Mouse (Mus musculus) cerebellum, postnatal 4 days (tissue): ENCODE measurements around the gene Hoxb8.

ENCODE experiments used
- DNase-seq, 2 experiments: peaks; one replicate each; pipeline ENCODE4 v3.0.0; 2022; ENCODE audit warnings: low spot score in 2 of 2, mixed read lengths in 1 of 2

Gene Hoxb8

DNA sequence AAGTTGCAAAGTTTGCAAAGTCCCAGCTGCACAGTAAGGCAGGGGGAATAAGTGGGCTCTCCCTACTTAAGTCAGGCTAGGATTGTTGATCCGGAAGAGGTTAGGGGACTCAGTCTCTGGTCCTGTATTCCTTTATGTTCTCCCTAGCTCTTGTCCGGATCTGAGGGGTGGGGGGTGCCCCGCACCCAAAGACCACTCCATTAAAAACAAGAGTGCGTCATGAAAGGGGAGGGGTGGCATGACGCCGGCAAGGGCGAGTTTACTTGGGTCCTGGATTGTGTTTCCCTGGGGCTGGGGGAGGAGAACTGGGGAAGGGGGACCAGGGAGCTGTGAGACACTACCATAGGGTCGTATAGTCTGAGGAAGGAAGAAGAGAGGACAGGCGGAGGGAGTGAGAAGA, 18.1 kb downstream of the Hoxb8 start:
- DNase-seq, result no peak

DNA sequence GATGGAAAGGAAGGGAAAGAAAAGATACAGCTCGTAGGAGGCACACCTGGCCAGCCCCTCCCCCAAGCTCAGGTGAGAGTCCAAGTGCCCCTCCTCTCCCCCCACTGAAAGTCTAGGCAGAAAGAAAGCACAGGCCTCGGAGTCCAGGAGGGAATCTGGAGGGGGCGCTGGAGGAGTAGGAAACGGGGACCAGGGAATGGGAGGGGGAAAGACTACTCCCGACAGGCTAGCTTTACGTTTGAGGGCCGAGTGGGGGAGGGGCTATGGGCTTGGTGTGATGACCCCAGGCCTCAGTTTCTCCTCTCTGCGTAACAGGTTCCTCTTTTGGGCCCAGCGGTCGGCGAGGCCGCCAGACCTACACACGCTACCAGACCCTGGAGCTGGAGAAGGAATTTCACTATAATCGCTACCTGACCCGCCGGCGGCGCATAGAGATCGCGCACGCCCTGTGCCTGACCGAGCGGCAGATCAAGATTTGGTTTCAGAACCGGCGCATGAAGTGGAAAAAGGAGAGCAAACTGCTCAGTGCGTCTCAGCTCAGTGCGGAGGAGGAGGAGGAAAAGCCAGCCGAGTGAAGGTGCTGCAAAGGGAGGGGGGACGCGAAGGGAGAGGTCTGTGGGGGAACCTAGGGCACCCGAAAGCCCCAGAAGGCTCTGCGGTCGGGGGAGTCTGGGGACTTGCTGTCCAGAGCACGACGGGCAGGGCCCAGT, 18.8 kb downstream of the Hoxb8 start:
- no peak for DNase-seq

DNA sequence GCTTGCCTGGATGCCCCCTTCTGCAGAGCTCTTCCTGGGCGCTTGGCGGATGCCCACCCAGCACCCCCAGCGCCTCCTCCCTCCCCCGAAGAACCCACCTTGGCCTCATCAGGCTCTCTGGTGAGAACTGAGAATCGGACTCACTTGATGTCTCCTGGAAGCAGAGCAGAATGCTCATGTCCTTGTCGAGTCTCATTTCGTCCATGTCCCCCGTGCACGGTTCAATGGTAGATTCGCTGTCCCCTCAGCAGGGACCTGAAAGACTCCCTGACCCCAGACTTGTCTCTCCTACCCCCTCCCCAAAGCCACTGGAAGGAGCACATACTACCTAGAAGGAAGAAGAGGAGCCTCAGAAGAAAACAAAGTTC, 19.3 kb downstream of the Hoxb8 start:
- no peak for DNase-seq

- DNase-seq, result no peak
Observed at GRCm38 (mm10) chr11:96301837-96302236, 20.1 kb downstream of the Hoxb8 start.

GRCm38 (mm10) chr11:96302381-96303150, 20.9 kb downstream of the Hoxb8 start:
- DNase-seq, result no peak

- DNase-seq, result peak; percentile 71 to 81
Observed at GRCm38 (mm10) chr11:96303151-96304099, 21.7 kb downstream of the Hoxb8 start, which contains the start of gene Hoxb5. Hoxb5 (plus strand) TSS chr11:96303336.

DNA sequence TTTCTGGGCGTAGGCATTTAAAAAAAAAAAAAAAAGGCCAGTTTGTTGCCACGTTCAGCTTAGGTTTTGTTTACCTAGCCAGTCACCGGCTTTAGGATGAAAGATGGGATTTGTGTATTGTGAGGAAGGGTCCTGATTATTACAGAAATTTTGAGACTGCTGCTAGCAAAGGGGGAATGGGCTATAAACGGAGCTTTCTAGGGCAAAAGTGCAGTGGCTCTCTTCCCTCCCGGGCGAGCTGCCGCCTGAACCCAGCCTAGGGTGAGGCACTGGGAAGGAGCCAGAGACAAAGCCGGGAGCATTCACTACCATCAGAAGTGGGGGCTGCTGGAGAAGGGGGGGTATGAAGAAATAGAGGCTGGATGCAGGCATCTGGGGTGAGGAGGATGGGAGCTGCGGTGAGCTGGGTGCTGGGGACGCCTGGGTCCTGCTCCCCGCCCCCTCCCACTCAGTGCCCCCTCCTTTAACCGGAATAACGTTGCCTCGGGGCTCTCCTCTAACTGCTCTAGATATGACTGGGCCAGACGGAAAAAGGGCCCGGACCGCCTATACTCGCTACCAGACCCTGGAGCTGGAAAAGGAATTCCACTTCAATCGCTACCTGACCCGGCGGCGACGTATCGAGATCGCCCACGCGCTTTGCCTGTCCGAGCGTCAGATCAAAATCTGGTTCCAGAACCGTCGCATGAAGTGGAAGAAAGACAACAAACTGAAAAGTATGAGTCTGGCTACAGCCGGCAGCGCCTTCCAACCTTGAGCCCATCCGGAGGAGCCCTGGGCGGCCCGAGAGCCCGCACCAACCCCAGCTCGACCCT, 22.9 kb downstream of the Hoxb8 start:
- DNase-seq, result no peak

- no peak for DNase-seq
Observed at GRCm38 (mm10) chr11:96305505-96306182, 23.9 kb downstream of the Hoxb8 start.

GRCm38 (mm10) chr11:96306183-96306907, 24.6 kb downstream of the Hoxb8 start:
- no peak for DNase-seq

GRCm38 (mm10) chr11:96306908-96307269, 25.2 kb downstream of the Hoxb8 start:
- no peak for DNase-seq

DNA sequence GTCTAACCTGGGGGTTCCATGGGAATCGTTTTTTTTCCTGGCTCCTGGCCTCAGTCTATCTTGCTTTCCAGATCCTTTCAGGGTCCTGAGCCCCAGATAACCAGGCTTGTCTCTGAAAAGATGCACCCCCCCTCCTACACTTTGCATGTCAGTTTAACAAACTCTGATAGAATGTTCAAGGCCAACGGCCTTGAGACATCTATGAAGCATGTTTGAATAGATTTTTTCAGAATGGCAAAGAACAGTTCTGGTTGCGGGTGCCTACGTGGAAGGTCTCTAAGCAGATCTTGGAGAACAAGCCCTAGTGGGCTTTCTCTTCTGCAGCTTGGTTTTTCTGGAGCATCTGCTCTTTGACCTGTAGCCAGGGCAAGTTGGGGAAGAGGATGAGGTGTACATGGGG, 27.1 kb downstream of the Hoxb8 start:
- no peak for DNase-seq

GRCm38 (mm10) chr11:96309288-96309687, 27.6 kb downstream of the Hoxb8 start:
- no peak for DNase-seq

- DNase-seq, result no peak
Observed at GRCm38 (mm10) chr11:96310183-96310938, 28.7 kb downstream of the Hoxb8 start.

DNA sequence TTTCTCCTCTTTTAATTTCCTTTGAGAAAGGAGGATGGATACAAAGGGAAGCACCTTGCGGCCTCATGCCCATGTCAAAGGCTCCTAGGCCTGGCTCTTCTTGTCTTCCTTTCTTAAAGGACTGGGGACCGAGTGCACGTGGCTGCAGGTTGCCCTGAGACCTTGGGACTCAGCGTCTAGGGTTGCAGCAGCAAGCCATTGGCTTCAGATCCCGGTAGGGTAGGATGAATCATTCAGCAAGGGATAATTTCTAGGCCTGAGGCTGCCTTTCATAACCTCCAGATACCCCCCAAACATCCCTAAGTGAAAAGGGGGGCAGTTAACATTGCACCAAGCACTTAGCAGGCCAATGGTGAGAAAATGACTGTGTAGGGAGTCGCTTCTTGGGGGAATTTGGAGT, 29.4 kb downstream of the Hoxb8 start:
- DNase-seq, result no peak

GRCm38 (mm10) chr11:96311520-96312417, 30.1 kb downstream of the Hoxb8 start:
- DNase-seq, result peak; percentile 35 to 52

- DNase-seq, result no peak
Observed at GRCm38 (mm10) chr11:96313134-96313533, 31.4 kb downstream of the Hoxb8 start.

- DNase-seq, result no peak
Observed at GRCm38 (mm10) chr11:96313806-96314428, 32.2 kb downstream of the Hoxb8 start.
